In genomic region chr5:34950486-34951160, GRCm38 (mm10) we compare ENCODE assay signal across 8 mouse cellular contexts. TPM values are rescaled to one million over a fixed set of nuclear protein-coding genes. Genes with fewer than 3 reads are reported as not detected.
DNase-seq lines count a peak whose midpoint lies in the region; ATAC-seq and TF ChIP-seq lines count a peak whose summit lies in the region.

No protein-coding gene starts in this region.

- no peak overlapping the region; the same call in 1 of the 2 replicates for H3K9ac ChIP-seq in lung, postnatal 0 days (replicated peaks; ENCODE audit: low read depth)
- peak overlapping the region; percentile 92 for H3K9ac ChIP-seq in intestine, embryonic 16.5 days (ENCODE audit: low read depth, low read length)
- peak overlapping the region; percentile 82; the same call in 1 of the 2 replicates for H3K9ac ChIP-seq in stomach, embryonic 14.5 days (replicated peaks; ENCODE audit: low read depth, low read length)

- peak; percentile 45 for DNase-seq in adrenal gland, postnatal 14 days
- DNase-seq in adrenal gland, adult 8-10 months = no peak
- no peak for DNase-seq in lung, postnatal 0 days (ENCODE audit: low spot score)
- no peak for DNase-seq in lung, postnatal 10 days
- DNase-seq in ovary, postnatal 14 days (ENCODE audit: low spot score) = no peak
- no peak for DNase-seq in layer of hippocampus, postnatal 25 days (ENCODE audit: extremely low spot score in 1 of 2, low spot score in 1 of 2)

- peak overlapping the region; percentile 79; the same call in 1 of the 2 replicates for H3K4me3 ChIP-seq in lung, postnatal 0 days (ENCODE audit: low read depth, low read length)
- H3K4me3 ChIP-seq in intestine, embryonic 16.5 days (ENCODE audit: low read length) = peak overlapping the region; percentile 83
- H3K4me3 ChIP-seq in stomach, embryonic 14.5 days (ENCODE audit: low read depth, low read length) = peak overlapping the region; percentile 82

- no peak for TF ChIP-seq CTCF in lung, postnatal 0 days (IDR thresholded peaks at IDR 0.05)

- WGBS in lung, postnatal 0 days = 55% methylated on average over 6 of the region's 6 CpGs
- WGBS in intestine, embryonic 16.5 days = 67% methylated on average over 6 of the region's 6 CpGs
- 66% methylated on average over 6 of the region's 6 CpGs for WGBS in stomach, embryonic 14.5 days

- no peaks in the 10 kb centered on the region for H3K27me3 ChIP-seq in lung, postnatal 0 days (replicated peaks; ENCODE audit: insufficient read depth, low read length)
- no peaks in the 10 kb centered on the region for H3K27me3 ChIP-seq in intestine, embryonic 16.5 days (replicated peaks; ENCODE audit: control insufficient read depth, insufficient read depth, low read length)
- H3K27me3 ChIP-seq in stomach, embryonic 14.5 days (ENCODE audit: control insufficient read depth, insufficient read depth, low read length) = no peaks in the 10 kb centered on the region

- peaks cover 14% of the 10 kb centered on the region; the same call in 1 of the 2 replicates for H3K4me1 ChIP-seq in lung, postnatal 0 days (ENCODE audit: insufficient read depth, low read depth, low read length)
- peaks cover 16% of the 10 kb centered on the region for H3K4me1 ChIP-seq in intestine, embryonic 16.5 days (ENCODE audit: control insufficient read depth, insufficient read depth, low read length)
- H3K4me1 ChIP-seq in stomach, embryonic 14.5 days (ENCODE audit: control insufficient read depth, insufficient read depth, low read length) = peaks cover 17% of the 10 kb centered on the region

- peak overlapping the region; percentile 88 for H3K4me2 ChIP-seq in lung, postnatal 0 days (replicated peaks; ENCODE audit: low read depth, low read length)
- H3K4me2 ChIP-seq in intestine, embryonic 16.5 days (ENCODE audit: low read depth, low read length) = peak overlapping the region; percentile 86
- peak overlapping the region; percentile 65 for H3K4me2 ChIP-seq in stomach, embryonic 14.5 days (replicated peaks; ENCODE audit: low read depth, low read length)

- no peaks in the 10 kb centered on the region for H3K9me3 ChIP-seq in lung, postnatal 0 days (ENCODE audit: low read length)
- no peaks in the 10 kb centered on the region for H3K9me3 ChIP-seq in intestine, embryonic 16.5 days (ENCODE audit: control insufficient read depth, low read length)
- H3K9me3 ChIP-seq in stomach, embryonic 14.5 days (ENCODE audit: control insufficient read depth, low read depth, low read length) = peaks cover 3% of the 10 kb centered on the region; the same call in 1 of the 2 replicates

- H3K27ac ChIP-seq in lung, postnatal 0 days (ENCODE audit: low read length) = peak overlapping the region; percentile 85; the same call in 1 of the 2 replicates
- no peak overlapping the region for H3K27ac ChIP-seq in intestine, embryonic 16.5 days (ENCODE audit: low read length)
- no peak overlapping the region; the same call in 1 of the 2 replicates for H3K27ac ChIP-seq in stomach, embryonic 14.5 days (ENCODE audit: low read length)

- no peak for ATAC-seq in lung, postnatal 0 days
- no peak for ATAC-seq in intestine, embryonic 16.5 days
- ATAC-seq in stomach, embryonic 14.5 days (ENCODE audit: insufficient number of reproducible peaks, insufficient read depth, low FRiP score, low read depth) = no peak

- H3K36me3 ChIP-seq in lung, postnatal 0 days (ENCODE audit: insufficient read depth, low read length) = no peaks in the 10 kb centered on the region
- H3K36me3 ChIP-seq in intestine, embryonic 16.5 days (ENCODE audit: control insufficient read depth, insufficient read depth, low read length) = no peaks in the 10 kb centered on the region
- no peaks in the 10 kb centered on the region; the same call in 1 of the 2 replicates for H3K36me3 ChIP-seq in stomach, embryonic 14.5 days (ENCODE audit: control insufficient read depth, insufficient read depth, low read length)

- no peak for TF ChIP-seq EP300 in lung, postnatal 0 days (IDR thresholded peaks at IDR 0.05)

RNA-seq across cellular contexts. Expression of gene Rgs12, which starts 1.4 kb away (rescaled TPM):
- 31.0 and 31.9 TPM in 2 replicates for total RNA-seq in adrenal gland, postnatal 14 days (2021)
- total RNA-seq in adrenal gland, adult 8-10 months (2022) = 10 to 100 TPM; 20.0 to 27.2 (median 23.1) TPM
- 45.5 and 46.7 TPM in 2 replicates for polyA plus RNA-seq in lung, postnatal 0 days (2015; fragmentation: Nextera tagmentation; extraction: Ambion mirVana)
- 12.9 and 13.9 TPM in 2 replicates for polyA plus RNA-seq in intestine, embryonic 16.5 days (2015; fragmentation: Nextera tagmentation; extraction: Ambion mirVana)
- 34.2 and 37.4 TPM in 2 replicates for polyA plus RNA-seq in stomach, embryonic 14.5 days (2014; fragmentation: Nextera tagmentation; extraction: Ambion mirVana)
- 10 to 100 TPM; 42.7 to 45.9 TPM for total RNA-seq in layer of hippocampus, postnatal 25 days (2021)

RNA-seq across cellular contexts. Expression of gene Msantd1, which starts 42.8 kb away (rescaled TPM):
- 1.4 TPM in 2 replicates for total RNA-seq in adrenal gland, postnatal 14 days (2021)
- total RNA-seq in adrenal gland, adult 8-10 months (2022) = 1 to 10 TPM; 1.1 to 2.8 (median 2.3) TPM
- polyA plus RNA-seq in lung, postnatal 0 days (2015; fragmentation: Nextera tagmentation; extraction: Ambion mirVana) = 0.50 and 0.73 TPM in 2 replicates
- 0.35 and 0.56 TPM in 2 replicates for polyA plus RNA-seq in intestine, embryonic 16.5 days (2015; fragmentation: Nextera tagmentation; extraction: Ambion mirVana)
- 0.69 and 0.81 TPM in 2 replicates for polyA plus RNA-seq in stomach, embryonic 14.5 days (2014; fragmentation: Nextera tagmentation; extraction: Ambion mirVana)
- total RNA-seq in layer of hippocampus, postnatal 25 days (2021) = 1 to 10 TPM; 7.0 to 7.4 TPM
